Mouse (Mus musculus): ENCODE data around the gene Mpp2. TPM values are rescaled to one million over a fixed set of nuclear protein-coding genes. Genes with fewer than 3 reads are reported as not detected.

Mpp2 gene
- polyA plus RNA-seq, 1 experiment from 2014 or later: 13.4 TPM

DNA sequence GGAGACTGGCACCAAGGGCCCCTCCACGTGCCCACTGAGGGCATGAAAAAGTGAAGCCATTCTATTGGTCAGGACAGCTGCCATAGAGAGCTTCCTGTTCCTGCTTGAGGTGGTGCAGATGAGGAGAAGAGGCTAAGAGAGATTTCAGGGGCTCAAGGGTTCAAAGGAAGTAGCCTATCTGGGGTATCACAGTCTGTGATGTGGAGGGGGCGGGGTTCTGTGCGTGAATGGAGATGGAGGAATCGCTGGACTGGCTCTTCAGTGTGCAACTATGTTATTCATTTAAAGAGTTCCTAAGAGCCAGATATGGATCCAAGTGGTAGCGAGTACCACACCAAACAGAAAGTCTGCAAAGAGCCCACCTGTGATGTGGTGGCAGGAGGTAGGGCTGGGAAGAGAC, 8.1 kb upstream of the Mpp2 start:
- peak overlapping the region; percentile 37 for H3K4me3 ChIP-seq
- WGBS: 72% methylated on average over 5 of the region's 5 CpGs
- no peak overlapping the region for H3K9ac ChIP-seq
- H3K27ac ChIP-seq: no peak overlapping the region; the same call in 1 of the 2 replicates
- no peaks in the 10 kb centered on the region for H3K9me3 ChIP-seq
- H3K4me2 ChIP-seq (replicated peaks): peak overlapping the region; percentile 58
- H3K27me3 ChIP-seq: peaks cover 26% of the 10 kb centered on the region
- H3K36me3 ChIP-seq: no peaks in the 10 kb centered on the region
- ATAC-seq (ENCODE audit: low FRiP score, low read depth): 0 out of 2 replicates have a peak, but pooled peaks have one; percentile 9
- peaks cover 14% of the 10 kb centered on the region for H3K4me1 ChIP-seq

DNA sequence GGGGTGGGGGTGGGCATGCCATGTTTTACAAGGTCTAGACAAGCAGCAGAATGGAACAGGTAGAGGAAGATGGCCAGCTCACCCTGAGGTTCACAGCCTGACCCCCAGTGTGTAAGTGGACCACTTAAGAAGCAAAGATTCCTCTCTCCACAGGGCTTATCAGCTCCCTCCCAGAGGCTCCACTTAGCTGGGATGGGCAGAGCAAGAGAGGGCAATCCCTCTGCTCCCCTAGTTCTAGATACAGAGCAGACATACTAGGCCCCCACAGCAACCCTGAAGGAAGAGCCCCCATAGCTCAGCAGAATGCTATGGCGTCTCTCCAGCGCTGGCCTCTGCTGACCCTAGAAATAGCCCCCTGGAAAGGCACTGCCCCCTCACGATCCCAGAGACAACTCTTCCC, 7.4 kb upstream of the Mpp2 start:
- no peak overlapping the region for H3K4me3 ChIP-seq
- no peaks in the 10 kb centered on the region for H3K9me3 ChIP-seq
- no peaks in the 10 kb centered on the region for H3K36me3 ChIP-seq
- no peak overlapping the region for H3K9ac ChIP-seq
- H3K4me1 ChIP-seq: peaks cover 14% of the 10 kb centered on the region
- peaks cover 23% of the 10 kb centered on the region; the same call in 1 of the 2 replicates for H3K27me3 ChIP-seq
- H3K4me2 ChIP-seq (replicated peaks): no peak overlapping the region
- 89% methylated on average over 3 of the region's 3 CpGs for WGBS
- no peak overlapping the region for H3K27ac ChIP-seq
- ATAC-seq (ENCODE audit: low FRiP score, low read depth): no peak

DNA sequence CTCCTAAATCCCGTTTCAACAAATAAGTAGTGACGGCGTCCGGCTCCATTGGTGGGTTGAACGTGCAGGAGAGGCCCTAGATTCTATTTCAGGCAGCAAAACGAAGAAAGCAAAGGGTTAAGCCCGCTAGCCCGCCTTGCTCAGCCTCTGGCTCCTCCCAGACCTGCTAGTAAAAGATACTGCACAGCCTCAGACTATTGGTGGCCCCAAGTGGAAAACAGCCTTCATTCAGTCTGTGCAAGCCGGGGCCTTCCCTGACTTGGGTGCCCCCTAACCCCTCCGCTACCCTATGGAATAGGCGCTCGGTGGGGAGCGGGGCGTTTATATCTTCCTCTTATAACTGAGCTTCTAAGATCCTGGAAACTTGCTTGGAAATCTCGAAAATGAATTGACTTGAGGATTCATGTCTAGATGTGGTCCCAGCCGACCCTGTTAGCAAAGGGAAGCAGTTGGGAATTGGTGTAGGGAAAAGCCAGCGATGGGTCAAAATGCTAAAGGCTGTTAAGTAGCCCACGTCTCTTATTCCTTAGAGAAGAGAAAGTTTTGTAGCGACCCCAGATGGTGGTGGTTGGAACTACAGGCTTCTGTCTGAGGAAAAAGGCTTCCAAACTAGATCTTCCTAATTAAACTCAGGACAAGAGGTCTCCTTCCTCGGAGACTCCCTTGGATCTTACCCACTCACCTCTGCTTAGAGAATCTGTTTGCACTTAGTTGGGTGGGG, 933 bp upstream of the Mpp2 start:
- peak; percentile 83 for ATAC-seq (ENCODE audit: low FRiP score, low read depth)
- WGBS: under 1% methylated on average over 20 of the region's 20 CpGs

DNA sequence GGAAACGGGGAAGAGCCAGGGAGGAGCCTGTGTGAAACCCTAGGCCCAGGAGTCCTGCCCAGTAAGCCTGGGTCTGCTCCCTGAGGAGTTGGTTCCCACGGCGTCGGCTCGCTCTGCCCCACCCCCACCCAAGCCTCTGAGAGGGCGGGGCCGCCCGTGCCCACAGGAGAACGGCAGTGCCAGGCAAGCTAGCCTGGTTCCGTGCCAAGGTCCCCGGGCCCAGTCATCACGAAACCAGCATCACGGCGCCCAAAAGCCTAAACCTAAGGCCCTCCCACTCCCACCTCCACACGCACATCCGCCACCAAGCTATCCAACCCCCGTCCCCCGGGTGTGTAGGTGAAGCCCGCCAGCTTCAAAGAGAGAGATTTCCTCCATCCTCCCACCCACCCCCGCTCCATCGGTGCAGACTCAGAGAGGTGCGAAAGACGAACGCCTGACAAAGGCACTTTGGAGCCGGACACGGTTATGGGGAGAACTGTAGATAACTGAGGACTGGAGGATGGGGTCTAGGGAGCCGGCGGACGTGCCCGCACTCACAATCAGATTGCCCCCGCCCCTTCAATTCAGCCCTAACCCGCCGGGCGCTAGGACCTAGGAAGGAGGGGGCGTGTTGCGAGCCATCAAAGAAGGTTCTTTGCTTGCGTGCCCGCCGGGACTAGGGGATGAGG, 1.1 kb downstream of the Mpp2 start:
- Histone ChIP-seq H3K36me3 (peaks cover 13% of the 10 kb centered on the region), H3K9ac (peak overlapping the region; percentile 72), H3K4me2 (replicated peaks) (peak overlapping the region; percentile 91), H3K27me3 (no peaks in the 10 kb centered on the region), H3K9me3 (no peaks in the 10 kb centered on the region), H3K27ac (peak overlapping the region; percentile 92), H3K4me3 (peak overlapping the region; percentile 72), H3K4me1 (peaks cover 32% of the 10 kb centered on the region)
- peak; percentile 62 for ATAC-seq (ENCODE audit: low FRiP score, low read depth)
- under 1% methylated on average over 39 of the region's 39 CpGs for WGBS

More for the DNA sequence above, 933 bp upstream of the Mpp2 start:
- Histone ChIP-seq H3K27ac (peak overlapping the region; percentile 92), H3K27me3 (no peaks in the 10 kb centered on the region), H3K9ac (peak overlapping the region; percentile 72), H3K4me1 (peaks cover 22% of the 10 kb centered on the region), H3K4me2 (replicated peaks) (peak overlapping the region; percentile 91), H3K36me3 (peaks cover 8% of the 10 kb centered on the region; the same call in 1 of the 2 replicates), H3K9me3 (no peaks in the 10 kb centered on the region), H3K4me3 (peak overlapping the region; percentile 72)

DNA sequence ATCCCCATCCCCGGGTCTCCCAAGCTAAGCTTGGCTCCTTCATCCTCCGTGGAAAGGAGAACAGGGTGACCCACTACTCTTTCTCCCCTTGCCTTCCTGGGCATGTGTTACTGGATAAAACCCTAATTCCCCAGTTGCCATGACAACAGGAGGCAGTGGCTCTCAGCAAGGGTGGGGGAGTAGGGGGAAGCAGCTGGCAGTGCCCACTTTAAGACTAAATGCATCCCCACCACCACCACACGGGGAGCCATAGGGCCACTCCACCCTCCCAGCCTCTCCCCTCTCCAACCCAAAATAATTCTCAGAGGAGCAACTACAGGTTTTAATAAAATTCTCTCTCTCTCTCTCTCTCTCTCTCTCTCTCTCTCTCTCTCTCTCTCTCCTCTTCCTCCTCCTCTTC, 2.0 kb downstream of the Mpp2 start:
- no peaks in the 10 kb centered on the region for H3K27me3 ChIP-seq
- H3K9ac ChIP-seq: peak overlapping the region; percentile 72; the same call in 1 of the 2 replicates
- WGBS: 11% methylated on average over 3 of the region's 3 CpGs
- peaks cover 13% of the 10 kb centered on the region for H3K36me3 ChIP-seq
- peak overlapping the region; percentile 72 for H3K4me3 ChIP-seq
- peak overlapping the region; percentile 92 for H3K27ac ChIP-seq
- no peak for ATAC-seq (ENCODE audit: low FRiP score, low read depth)
- H3K4me2 ChIP-seq (replicated peaks): peak overlapping the region; percentile 91
- H3K4me1 ChIP-seq: peaks cover 41% of the 10 kb centered on the region
- no peaks in the 10 kb centered on the region for H3K9me3 ChIP-seq

DNA sequence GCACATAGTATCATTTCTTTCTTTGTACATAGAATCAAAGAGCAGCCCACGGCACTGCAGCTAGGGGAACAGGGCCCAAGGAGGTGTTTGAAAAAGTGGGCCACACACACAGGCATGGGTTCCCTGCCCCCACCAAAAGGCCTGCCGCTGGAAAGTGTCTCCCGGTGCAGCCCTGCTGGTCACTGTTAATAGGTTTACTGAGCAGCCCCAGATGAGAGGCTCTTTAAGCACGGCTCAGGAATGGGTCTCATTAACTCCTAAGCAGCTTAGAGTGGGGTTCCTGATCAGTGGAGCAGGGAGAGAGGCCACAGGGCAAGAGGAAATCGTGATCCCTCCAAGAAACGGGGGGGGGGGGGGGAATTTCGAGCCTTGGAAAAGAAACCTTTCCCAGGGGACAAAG, 4.2 kb downstream of the Mpp2 start:
- Histone ChIP-seq H3K36me3 (peaks cover 23% of the 10 kb centered on the region), H3K27ac (no peak overlapping the region), H3K4me2 (replicated peaks) (no peak overlapping the region), H3K9ac (no peak overlapping the region), H3K27me3 (no peaks in the 10 kb centered on the region), H3K9me3 (no peaks in the 10 kb centered on the region), H3K4me3 (no peak overlapping the region), H3K4me1 (peaks cover 32% of the 10 kb centered on the region)
- no peak for ATAC-seq (ENCODE audit: low FRiP score, low read depth)
- 26% methylated on average over 7 of the region's 7 CpGs for WGBS

DNA sequence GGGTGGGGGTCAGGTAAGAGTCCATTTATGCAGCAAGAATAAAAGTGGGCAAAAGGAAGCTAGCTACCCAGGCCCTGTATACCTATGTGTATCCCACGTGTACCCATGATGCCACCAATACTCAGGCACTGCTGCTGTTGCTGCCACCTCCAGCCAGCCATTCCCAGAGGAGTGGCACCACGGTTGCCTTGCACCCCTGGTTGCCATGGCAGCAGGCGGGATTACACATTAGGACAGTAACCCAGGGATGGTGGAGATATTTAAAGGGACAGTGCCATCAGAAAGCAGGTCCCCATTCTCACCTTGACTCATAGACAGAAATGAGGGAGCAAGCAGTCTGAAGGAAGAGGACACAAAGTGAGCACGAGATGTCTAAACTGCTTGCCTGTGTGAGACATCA, 5.1 kb downstream of the Mpp2 start:
- Histone ChIP-seq H3K36me3 (peaks cover 30% of the 10 kb centered on the region), H3K9ac (no peak overlapping the region), H3K4me3 (no peak overlapping the region), H3K27ac (no peak overlapping the region), H3K4me2 (replicated peaks) (no peak overlapping the region; the same call in 1 of the 2 replicates), H3K4me1 (peaks cover 32% of the 10 kb centered on the region), H3K9me3 (no peaks in the 10 kb centered on the region), H3K27me3 (no peaks in the 10 kb centered on the region)
- ATAC-seq (ENCODE audit: low FRiP score, low read depth): no peak
- 58% methylated on average over 4 of the region's 4 CpGs for WGBS

DNA sequence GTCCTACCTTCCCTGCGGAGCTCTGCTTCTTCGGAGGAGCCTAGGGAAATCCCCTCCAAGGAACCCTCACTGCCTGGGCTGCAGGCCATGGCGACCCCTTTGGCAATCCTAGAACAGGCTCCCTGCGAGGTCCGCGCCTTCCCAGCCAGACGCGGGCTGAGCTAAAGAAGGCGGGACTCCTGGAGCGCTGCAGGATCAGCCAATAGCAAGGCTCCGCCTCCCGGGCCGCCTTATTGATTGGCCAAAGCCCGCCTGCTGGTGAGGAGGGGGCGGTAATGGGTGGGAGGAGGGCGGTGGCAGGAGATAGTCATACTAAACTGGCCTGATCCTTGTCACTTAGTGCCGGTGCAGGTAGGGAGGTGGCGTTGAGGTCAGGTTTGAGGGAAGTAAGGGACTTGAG, 6.0 kb downstream of the Mpp2 start:
- peak overlapping the region; percentile 89 for H3K4me2 ChIP-seq (replicated peaks)
- H3K36me3 ChIP-seq: peaks cover 37% of the 10 kb centered on the region
- no peak overlapping the region for H3K27ac ChIP-seq
- peaks cover 32% of the 10 kb centered on the region for H3K4me1 ChIP-seq
- H3K9ac ChIP-seq: peak overlapping the region; percentile 63
- no peaks in the 10 kb centered on the region for H3K27me3 ChIP-seq
- peak overlapping the region; percentile 48 for H3K4me3 ChIP-seq
- no peaks in the 10 kb centered on the region for H3K9me3 ChIP-seq
- under 1% methylated on average over 18 of the region's 18 CpGs for WGBS
- ATAC-seq (ENCODE audit: low FRiP score, low read depth): peak; percentile 88

DNA sequence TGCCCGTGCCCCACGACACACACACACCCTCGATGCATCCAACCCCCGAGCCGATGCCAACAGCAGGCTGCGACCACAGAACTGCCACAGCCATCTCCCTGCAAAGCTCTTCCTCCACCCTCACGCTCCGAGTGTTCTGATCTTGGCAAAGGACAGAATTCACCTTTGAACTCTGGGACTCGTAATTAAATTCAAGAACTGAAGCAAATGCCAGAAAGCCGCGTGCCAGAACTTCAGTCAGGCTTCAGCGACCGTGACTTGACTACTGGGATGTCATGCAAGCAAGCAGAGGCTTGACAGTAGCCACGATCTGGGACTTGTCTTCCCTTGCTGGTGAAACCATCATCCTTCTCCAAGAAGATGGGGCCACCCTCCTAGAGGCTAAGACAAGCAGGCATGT, 14.6 kb downstream of the Mpp2 start:
- Histone ChIP-seq H3K9me3 (no peaks in the 10 kb centered on the region), H3K27ac (no peak overlapping the region), H3K27me3 (peaks cover 11% of the 10 kb centered on the region; the same call in 1 of the 2 replicates), H3K4me3 (no peak overlapping the region), H3K36me3 (peaks cover 32% of the 10 kb centered on the region; the same call in 1 of the 2 replicates), H3K4me2 (replicated peaks) (no peak overlapping the region), H3K9ac (no peak overlapping the region), H3K4me1 (0 out of 2 replicates have a peak, but pooled peaks cover 6% of the 10 kb centered on the region)
- ATAC-seq (ENCODE audit: low FRiP score, low read depth): no peak
- WGBS: 81% methylated on average over 14 of the region's 14 CpGs

DNA sequence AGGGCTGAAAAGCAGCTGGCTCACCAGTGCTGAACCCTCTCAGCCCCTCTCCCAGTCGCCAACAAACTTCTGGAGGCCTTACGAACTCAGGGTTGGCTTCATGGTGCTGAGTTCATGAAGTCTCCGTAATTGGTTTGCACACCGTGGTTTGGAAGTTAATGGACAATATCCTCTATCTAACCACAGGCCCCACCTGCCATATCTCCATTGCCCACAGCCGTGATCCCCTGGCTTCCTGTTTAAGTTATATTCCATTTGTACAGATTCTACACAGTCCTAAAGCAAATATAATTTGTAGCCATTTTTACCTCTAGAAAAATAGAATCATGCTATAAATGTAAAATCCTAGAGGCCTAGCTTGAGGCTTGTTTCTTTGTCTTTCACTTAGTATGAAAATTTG, 15.6 kb downstream of the Mpp2 start:
- H3K4me3 ChIP-seq: no peak overlapping the region
- no peak overlapping the region for H3K9ac ChIP-seq
- WGBS: 77% methylated on average over 5 of the region's 5 CpGs
- H3K27ac ChIP-seq: no peak overlapping the region
- peaks cover 11% of the 10 kb centered on the region; the same call in 1 of the 2 replicates for H3K27me3 ChIP-seq
- H3K36me3 ChIP-seq: peaks cover 23% of the 10 kb centered on the region; the same call in 1 of the 2 replicates
- no peak overlapping the region for H3K4me2 ChIP-seq (replicated peaks)
- peaks cover 11% of the 10 kb centered on the region; the same call in 1 of the 2 replicates for H3K4me1 ChIP-seq
- H3K9me3 ChIP-seq: no peaks in the 10 kb centered on the region
- ATAC-seq (ENCODE audit: low FRiP score, low read depth): no peak

DNA sequence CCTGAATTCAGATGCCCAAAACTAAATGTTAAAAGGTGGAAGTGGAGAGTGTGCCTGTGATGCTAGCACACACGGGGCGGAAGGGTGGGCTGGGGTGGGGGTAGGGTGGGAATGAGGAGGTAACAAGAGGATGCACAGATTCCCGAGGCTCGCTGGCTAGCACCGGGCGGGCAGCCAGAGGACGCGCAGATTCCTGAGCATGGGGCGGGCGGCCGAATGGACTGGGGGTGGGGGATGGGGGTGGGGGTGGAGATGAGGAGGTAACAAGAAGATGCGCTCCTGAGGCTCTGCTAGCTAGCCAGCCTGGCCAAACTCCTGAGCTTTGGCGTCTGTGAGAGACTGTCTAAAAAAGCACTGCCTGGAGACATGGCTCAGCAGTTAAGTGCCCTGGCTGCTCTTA, 17.9 kb downstream of the Mpp2 start:
- Histone ChIP-seq H3K36me3 (peaks cover 11% of the 10 kb centered on the region; the same call in 1 of the 2 replicates), H3K4me2 (replicated peaks) (peak overlapping the region; percentile 38), H3K4me3 (no peak overlapping the region), H3K4me1 (peaks cover 15% of the 10 kb centered on the region), H3K9ac (no peak overlapping the region), H3K27ac (no peak overlapping the region), H3K9me3 (no peaks in the 10 kb centered on the region), H3K27me3 (peaks cover 11% of the 10 kb centered on the region; the same call in 1 of the 2 replicates)
- WGBS: 4% methylated on average over 13 of the region's 13 CpGs
- ATAC-seq (ENCODE audit: low FRiP score, low read depth): peak; percentile 66

DNA sequence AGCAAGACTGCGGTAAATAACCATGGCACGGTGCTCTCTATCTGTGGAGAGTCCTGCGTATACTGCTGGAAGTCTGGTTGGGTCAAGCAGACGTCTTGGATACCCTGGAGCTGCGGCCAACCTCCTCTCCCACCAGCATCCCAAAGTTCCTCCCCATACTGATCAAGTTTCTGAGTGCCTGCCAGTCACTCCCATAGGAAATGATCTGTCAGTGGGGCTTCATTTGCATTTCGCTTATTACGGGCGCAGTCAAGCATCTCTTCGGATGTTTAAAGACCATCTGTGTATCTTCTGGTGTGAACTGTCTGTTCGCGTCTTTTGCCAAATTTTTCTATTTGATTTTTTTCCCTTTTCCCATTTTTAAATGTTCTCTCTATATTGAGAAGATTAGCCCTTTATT, 18.7 kb downstream of the Mpp2 start:
- no peak overlapping the region for H3K4me2 ChIP-seq (replicated peaks)
- no peak overlapping the region for H3K4me3 ChIP-seq
- H3K27me3 ChIP-seq: peaks cover 11% of the 10 kb centered on the region; the same call in 1 of the 2 replicates
- H3K9me3 ChIP-seq: no peaks in the 10 kb centered on the region
- H3K4me1 ChIP-seq: peaks cover 15% of the 10 kb centered on the region
- H3K9ac ChIP-seq: no peak overlapping the region
- no peak overlapping the region for H3K27ac ChIP-seq
- 0 out of 2 replicates have a peak, but pooled peaks cover 3% of the 10 kb centered on the region for H3K36me3 ChIP-seq
- ATAC-seq (ENCODE audit: low FRiP score, low read depth): no peak
- 54% methylated on average over 11 of the region's 11 CpGs for WGBS
